Mouse (Mus musculus) thymus, adult 2 months (tissue): Measurements from ENCODE around the gene Chrm3.

Experiments
- CTCF ChIP-seq: fragments of 200-500 bp; IDR thresholded peaks from 2 replicates; pipeline ENCODE4 v1.5.1; 2012; ENCODE audit warnings: mild to moderate bottlenecking, control low read depth, low read length, moderate library complexity, borderline replicate concordance; ENCODE audit not compliant: control insufficient read depth, poor library complexity, insufficient read depth; ENCODE audit errors: extremely low read depth
- POLR2A ChIP-seq: fragments of 200-500 bp; IDR thresholded peaks from 2 replicates; pipeline ENCODE4 v1.6.1; 2012; ENCODE audit warnings: mild to moderate bottlenecking, low read length, control low read depth, moderate library complexity; ENCODE audit not compliant: control insufficient read depth, poor library complexity, insufficient read depth; ENCODE audit errors: extremely low read depth

GRCm38 (mm10) chr13:9904455-9904854 lies 456.2 kb downstream of the Chrm3 start:
- no peak for TF ChIP-seq POLR2A
- no peak for TF ChIP-seq CTCF
